Mouse (Mus musculus): ENCODE measurements around the gene Rnf41. TPM values are rescaled to one million over a fixed set of nuclear protein-coding genes. Genes with fewer than 3 reads are reported as not detected.

Rnf41 gene
- 35.2 and 36.1 TPM in 2 replicates for polyA plus RNA-seq (2014; fragmentation: Nextera tagmentation; extraction: Ambion mirVana)

- 2% methylated on average over 28 of the region's 50 CpGs for WGBS
- H3K27me3 ChIP-seq (replicated peaks; ENCODE audit: control insufficient read depth, insufficient read depth, low read length) = no peaks in the 10 kb centered on the region
- peak within 1 kb of the TSS; percentile 77 for H3K9ac ChIP-seq (ENCODE audit: low read depth, low read length)
- peak within 1 kb of the TSS; percentile 78 for H3K4me3 ChIP-seq (ENCODE audit: low read depth, low read length)
- no peaks in the 10 kb centered on the region for H3K9me3 ChIP-seq (ENCODE audit: control insufficient read depth, low read length)
- DNase-seq (ENCODE audit: low spot score) (peak; percentile 99), ATAC-seq (ENCODE audit: low read depth) (peak; percentile 90)
- peaks cover 21% of the 10 kb centered on the region for H3K36me3 ChIP-seq (ENCODE audit: control insufficient read depth, insufficient read depth, low read length)
- peak within 1 kb of the TSS; percentile 95 for H3K27ac ChIP-seq (replicated peaks; ENCODE audit: low read depth, low read length)
- H3K4me1 ChIP-seq (ENCODE audit: control insufficient read depth, insufficient read depth, low read length) = peaks cover 24% of the 10 kb centered on the region
- peak within 1 kb of the TSS; percentile 88 for H3K4me2 ChIP-seq (ENCODE audit: low read depth, low read length)
Measured at GRCm38 (mm10) chr10:128411211-128412054, at the start of gene Rnf41, which contains the start of gene Nabp2. TSS of gene Rnf41 (plus strand) at chr10:128411657. TSS of gene Nabp2 (minus strand) at chr10:128411492.

GRCm38 (mm10) chr10:128361836-128362235 is 49.6 kb upstream of the Rnf41 start:
- Histone ChIP-seq H3K36me3 (ENCODE audit: control insufficient read depth, insufficient read depth, low read length) (peaks cover 75% of the 10 kb centered on the region), H3K4me1 (ENCODE audit: control insufficient read depth, insufficient read depth, low read length) (no peaks in the 10 kb centered on the region), H3K27me3 (replicated peaks; ENCODE audit: control insufficient read depth, insufficient read depth, low read length) (no peaks in the 10 kb centered on the region), H3K9me3 (ENCODE audit: control insufficient read depth, low read length) (no peaks in the 10 kb centered on the region), H3K4me3 (ENCODE audit: low read depth, low read length) (no peak overlapping the region), H3K4me2 (ENCODE audit: low read depth, low read length) (no peak overlapping the region), H3K9ac (ENCODE audit: low read depth, low read length) (no peak overlapping the region), H3K27ac (replicated peaks; ENCODE audit: low read depth, low read length) (no peak overlapping the region)
- ATAC-seq (ENCODE audit: low read depth) (no peak), DNase-seq (ENCODE audit: low spot score) (no peak)
- 94% methylated on average over 6 of the region's 6 CpGs for WGBS

GRCm38 (mm10) chr10:128362568-128362967 is 48.9 kb upstream of the Rnf41 start:
- H3K9me3 ChIP-seq (ENCODE audit: control insufficient read depth, low read length) = no peaks in the 10 kb centered on the region
- no peak overlapping the region for H3K9ac ChIP-seq (ENCODE audit: low read depth, low read length)
- no peak overlapping the region for H3K4me2 ChIP-seq (ENCODE audit: low read depth, low read length)
- H3K36me3 ChIP-seq (ENCODE audit: control insufficient read depth, insufficient read depth, low read length) = peaks cover 71% of the 10 kb centered on the region
- H3K4me3 ChIP-seq (ENCODE audit: low read depth, low read length) = no peak overlapping the region
- DNase-seq (ENCODE audit: low spot score) = peak; percentile 74
- no peak overlapping the region for H3K27ac ChIP-seq (replicated peaks; ENCODE audit: low read depth, low read length)
- WGBS = 54% methylated on average over 3 of the region's 3 CpGs
- peaks cover under 1% of the 10 kb centered on the region; the same call in 1 of the 2 replicates for H3K4me1 ChIP-seq (ENCODE audit: control insufficient read depth, insufficient read depth, low read length)
- peak; percentile 26; the same call in 1 of the 2 replicates for ATAC-seq (ENCODE audit: low read depth)
- H3K27me3 ChIP-seq (replicated peaks; ENCODE audit: control insufficient read depth, insufficient read depth, low read length) = no peaks in the 10 kb centered on the region

GRCm38 (mm10) chr10:128367899-128368401 is 43.5 kb upstream of the Rnf41 start:
- peak overlapping the region; percentile 96 for H3K4me2 ChIP-seq (ENCODE audit: low read depth, low read length)
- no peaks in the 10 kb centered on the region for H3K9me3 ChIP-seq (ENCODE audit: control insufficient read depth, low read length)
- peak overlapping the region; percentile 68 for H3K9ac ChIP-seq (ENCODE audit: low read depth, low read length)
- H3K27me3 ChIP-seq (replicated peaks; ENCODE audit: control insufficient read depth, insufficient read depth, low read length) = no peaks in the 10 kb centered on the region
- no peak for DNase-seq (ENCODE audit: low spot score)
- H3K4me3 ChIP-seq (ENCODE audit: low read depth, low read length) = peak overlapping the region; percentile 69
- H3K4me1 ChIP-seq (ENCODE audit: control insufficient read depth, insufficient read depth, low read length) = peaks cover 4% of the 10 kb centered on the region; the same call in 1 of the 2 replicates
- ATAC-seq (ENCODE audit: low read depth) = no peak
- peaks cover 18% of the 10 kb centered on the region for H3K36me3 ChIP-seq (ENCODE audit: control insufficient read depth, insufficient read depth, low read length)
- peak overlapping the region; percentile 91 for H3K27ac ChIP-seq (replicated peaks; ENCODE audit: low read depth, low read length)
- WGBS = 20% methylated on average over 18 of the region's 19 CpGs

GRCm38 (mm10) chr10:128368402-128369217 is 42.8 kb upstream of the Rnf41 start, which contains the start of gene Coq10a:
TSS of gene Coq10a (minus strand) at chr10:128368997.
- 0% methylated on average over 52 of the region's 87 CpGs for WGBS
- peak within 1 kb of the TSS; percentile 68 for H3K9ac ChIP-seq (ENCODE audit: low read depth, low read length)
- peak within 1 kb of the TSS; percentile 69 for H3K4me3 ChIP-seq (ENCODE audit: low read depth, low read length)
- H3K4me2 ChIP-seq (ENCODE audit: low read depth, low read length) = peak within 1 kb of the TSS; percentile 96
- H3K27me3 ChIP-seq (replicated peaks; ENCODE audit: control insufficient read depth, insufficient read depth, low read length) = no peaks in the 10 kb centered on the region
- ATAC-seq (ENCODE audit: low read depth) = peak; percentile 95
- peaks cover 11% of the 10 kb centered on the region for H3K36me3 ChIP-seq (ENCODE audit: control insufficient read depth, insufficient read depth, low read length)
- DNase-seq (ENCODE audit: low spot score) = peak; percentile 96
- peaks cover 4% of the 10 kb centered on the region; the same call in 1 of the 2 replicates for H3K4me1 ChIP-seq (ENCODE audit: control insufficient read depth, insufficient read depth, low read length)
- no peaks in the 10 kb centered on the region for H3K9me3 ChIP-seq (ENCODE audit: control insufficient read depth, low read length)
- H3K27ac ChIP-seq (replicated peaks; ENCODE audit: low read depth, low read length) = peak within 1 kb of the TSS; percentile 91

- H3K9me3 ChIP-seq (ENCODE audit: control insufficient read depth, low read length) = no peaks in the 10 kb centered on the region
- peak overlapping the region; percentile 69 for H3K4me3 ChIP-seq (ENCODE audit: low read depth, low read length)
- no peaks in the 10 kb centered on the region for H3K27me3 ChIP-seq (replicated peaks; ENCODE audit: control insufficient read depth, insufficient read depth, low read length)
- peak overlapping the region; percentile 68 for H3K9ac ChIP-seq (ENCODE audit: low read depth, low read length)
- 7% methylated on average over 9 of the region's 9 CpGs for WGBS
- H3K4me2 ChIP-seq (ENCODE audit: low read depth, low read length) = peak overlapping the region; percentile 96
- ATAC-seq (ENCODE audit: low read depth) (no peak), DNase-seq (ENCODE audit: low spot score) (no peak)
- H3K36me3 ChIP-seq (ENCODE audit: control insufficient read depth, insufficient read depth, low read length) = peaks cover 8% of the 10 kb centered on the region; the same call in 1 of the 2 replicates
- peak overlapping the region; percentile 91 for H3K27ac ChIP-seq (replicated peaks; ENCODE audit: low read depth, low read length)
- H3K4me1 ChIP-seq (ENCODE audit: control insufficient read depth, insufficient read depth, low read length) = peaks cover 4% of the 10 kb centered on the region; the same call in 1 of the 2 replicates
Measured at GRCm38 (mm10) chr10:128369218-128369543, 42.3 kb upstream of the Rnf41 start.

GRCm38 (mm10) chr10:128369599-128369998 is 41.9 kb upstream of the Rnf41 start:
- Histone ChIP-seq H3K27me3 (replicated peaks; ENCODE audit: control insufficient read depth, insufficient read depth, low read length) (no peaks in the 10 kb centered on the region), H3K4me3 (ENCODE audit: low read depth, low read length) (peak overlapping the region; percentile 69), H3K27ac (replicated peaks; ENCODE audit: low read depth, low read length) (peak overlapping the region; percentile 91), H3K4me2 (ENCODE audit: low read depth, low read length) (peak overlapping the region; percentile 96), H3K9ac (ENCODE audit: low read depth, low read length) (peak overlapping the region; percentile 68; the same call in 1 of the 2 replicates), H3K4me1 (ENCODE audit: control insufficient read depth, insufficient read depth, low read length) (peaks cover 4% of the 10 kb centered on the region; the same call in 1 of the 2 replicates), H3K36me3 (ENCODE audit: control insufficient read depth, insufficient read depth, low read length) (peaks cover 8% of the 10 kb centered on the region; the same call in 1 of the 2 replicates), H3K9me3 (ENCODE audit: control insufficient read depth, low read length) (no peaks in the 10 kb centered on the region)
- no peak for ATAC-seq (ENCODE audit: low read depth)
- WGBS = 74% methylated on average over 6 of the region's 6 CpGs
- DNase-seq (ENCODE audit: low spot score) = no peak

- Histone ChIP-seq H3K27ac (replicated peaks; ENCODE audit: low read depth, low read length) (no peak overlapping the region), H3K27me3 (replicated peaks; ENCODE audit: control insufficient read depth, insufficient read depth, low read length) (no peaks in the 10 kb centered on the region), H3K4me2 (ENCODE audit: low read depth, low read length) (no peak overlapping the region), H3K4me3 (ENCODE audit: low read depth, low read length) (no peak overlapping the region), H3K4me1 (ENCODE audit: control insufficient read depth, insufficient read depth, low read length) (peaks cover 4% of the 10 kb centered on the region; the same call in 1 of the 2 replicates), H3K36me3 (ENCODE audit: control insufficient read depth, insufficient read depth, low read length) (peaks cover 5% of the 10 kb centered on the region; the same call in 1 of the 2 replicates), H3K9me3 (ENCODE audit: control insufficient read depth, low read length) (no peaks in the 10 kb centered on the region), H3K9ac (ENCODE audit: low read depth, low read length) (no peak overlapping the region)
- ATAC-seq (ENCODE audit: low read depth) = no peak
- no peak for DNase-seq (ENCODE audit: low spot score)
- WGBS = 62% methylated on average over 5 of the region's 6 CpGs
Measured at GRCm38 (mm10) chr10:128370021-128370420, 41.4 kb upstream of the Rnf41 start.

Measured in embryonic facial prominence, embryonic 14.5 days (tissue).